Mouse (Mus musculus) CD8-positive naive resting alpha-beta T cell, adult 2 months (primary cell): ENCODE data around the gene Per2.
A peak's percentile ranks its signal among the peaks of the same experiment; 100 is the strongest.

Experiments used
- DNase-seq, 2 experiments: peaks; one replicate each; pipeline ENCODE4 v3.0.0; 2022; ENCODE audit warnings: low read depth in 2 of 2, low spot score in 2 of 2

Per2 gene

DNA sequence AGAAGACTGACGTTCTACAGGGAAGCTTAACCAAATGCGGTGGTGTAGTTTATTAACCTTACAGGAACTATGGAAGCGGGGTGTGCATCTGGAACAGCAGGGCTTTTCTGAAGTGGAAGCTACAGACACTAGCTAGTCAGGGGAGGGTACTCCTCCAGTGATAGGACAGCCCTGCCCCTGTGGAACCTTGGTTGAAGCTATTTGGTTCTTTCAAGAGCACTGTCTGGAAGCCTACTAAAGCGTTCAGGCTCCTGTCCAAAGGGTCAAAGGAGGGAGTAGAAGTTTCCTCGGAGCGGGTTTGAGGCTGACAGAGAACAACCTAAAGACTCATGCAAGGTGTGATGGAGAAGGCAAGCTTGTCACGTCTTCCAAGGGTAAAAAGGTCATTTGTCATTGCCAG, 945 bp upstream of the Per2 start:
- DNase-seq, result no peak

DNA sequence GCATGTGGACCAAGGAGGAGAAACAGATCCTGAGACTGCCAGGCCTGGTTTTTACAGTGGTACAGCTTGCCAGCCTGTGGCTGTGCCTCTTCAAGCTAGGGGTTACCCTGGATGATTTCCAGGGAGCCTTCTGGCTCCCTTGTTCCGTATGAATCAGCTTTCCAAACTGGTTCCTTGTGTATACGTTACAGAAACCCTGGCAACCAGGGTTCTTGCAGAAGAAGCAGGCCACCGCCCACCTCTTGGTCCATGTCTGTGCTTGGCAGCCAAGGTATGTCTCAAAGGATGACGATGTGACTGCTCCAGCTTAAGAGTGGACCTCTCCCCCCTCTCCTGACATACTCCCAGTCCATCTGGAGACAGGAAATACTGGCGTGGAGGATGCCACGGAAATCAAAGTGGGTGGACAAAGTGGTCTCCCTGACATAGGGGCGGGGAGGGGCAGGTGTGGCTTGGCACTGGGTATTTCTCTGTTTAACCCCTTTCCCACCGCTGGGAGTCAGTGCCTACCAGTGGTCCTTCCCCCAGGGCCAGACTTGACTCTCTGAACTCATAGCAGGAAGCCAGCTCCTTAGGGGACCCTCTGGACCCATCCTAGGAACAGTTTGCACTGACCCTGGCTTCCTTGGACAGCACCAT, 782 bp downstream of the Per2 start:
- peak in 1 of 2 experiments; percentile 9 for DNase-seq

DNA sequence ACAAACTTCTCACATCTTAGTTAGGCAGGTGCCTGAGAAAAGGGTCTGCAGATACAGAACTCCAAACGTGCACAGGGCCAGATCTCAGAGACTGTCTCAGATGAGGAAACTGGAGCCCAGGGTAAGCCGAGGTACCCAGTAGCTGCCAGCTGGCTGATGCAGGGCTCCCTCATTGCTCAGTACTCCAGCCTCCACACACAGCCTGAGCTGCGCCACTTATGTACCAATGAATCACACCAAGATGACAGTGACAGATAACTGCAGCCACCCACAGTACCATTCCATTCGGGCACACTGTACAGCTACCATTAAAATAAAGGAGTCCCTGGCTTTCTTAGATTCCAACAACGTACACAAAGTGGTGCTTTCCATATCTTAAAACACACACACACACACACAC, 1.4 kb downstream of the Per2 start:
- no peak for DNase-seq

DNA sequence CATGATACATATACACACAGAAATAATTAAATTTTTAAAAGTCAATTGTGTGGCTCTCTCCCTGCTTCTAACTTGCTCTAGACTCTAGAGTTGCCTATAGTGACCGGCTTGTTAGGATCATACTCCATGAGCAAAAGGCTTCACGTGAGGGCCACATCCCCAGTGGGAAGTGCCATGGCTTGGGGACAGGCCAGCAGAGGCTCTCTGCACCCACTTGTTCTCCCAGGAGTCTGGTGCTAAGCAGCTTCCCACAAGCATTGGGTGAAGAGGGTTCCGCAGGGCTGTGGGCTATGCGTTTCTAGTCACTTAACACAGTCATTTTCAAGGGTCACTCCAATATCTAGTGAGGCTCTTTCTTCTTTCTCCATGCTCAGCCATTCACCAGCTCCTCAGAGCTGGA, 2.0 kb downstream of the Per2 start:
- DNase-seq, result no peak

DNA sequence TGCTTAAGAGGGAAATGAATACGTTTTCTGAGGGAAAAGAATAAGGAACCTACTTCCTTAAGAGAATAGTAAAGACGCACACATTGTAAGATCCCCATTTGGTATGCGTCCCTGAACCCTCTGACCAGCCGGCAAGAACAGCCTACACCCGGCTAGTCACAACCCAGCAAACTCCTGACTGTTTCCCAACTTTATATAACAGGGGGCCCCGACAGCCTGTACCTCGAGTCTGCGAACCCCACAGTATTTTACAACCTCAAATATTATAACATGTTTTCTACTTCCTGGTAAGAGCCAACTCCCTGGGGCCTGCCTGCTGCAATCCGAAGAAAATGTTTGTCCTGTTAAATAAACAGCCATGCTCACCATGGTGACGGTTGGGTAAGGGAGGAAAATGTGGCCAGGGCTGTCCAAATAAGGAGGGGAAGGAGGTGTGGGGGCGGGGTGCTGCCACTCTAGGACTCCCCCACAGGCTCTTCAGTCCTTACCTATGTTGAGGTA, 2.8 kb downstream of the Per2 start:
- DNase-seq, result no peak

DNA sequence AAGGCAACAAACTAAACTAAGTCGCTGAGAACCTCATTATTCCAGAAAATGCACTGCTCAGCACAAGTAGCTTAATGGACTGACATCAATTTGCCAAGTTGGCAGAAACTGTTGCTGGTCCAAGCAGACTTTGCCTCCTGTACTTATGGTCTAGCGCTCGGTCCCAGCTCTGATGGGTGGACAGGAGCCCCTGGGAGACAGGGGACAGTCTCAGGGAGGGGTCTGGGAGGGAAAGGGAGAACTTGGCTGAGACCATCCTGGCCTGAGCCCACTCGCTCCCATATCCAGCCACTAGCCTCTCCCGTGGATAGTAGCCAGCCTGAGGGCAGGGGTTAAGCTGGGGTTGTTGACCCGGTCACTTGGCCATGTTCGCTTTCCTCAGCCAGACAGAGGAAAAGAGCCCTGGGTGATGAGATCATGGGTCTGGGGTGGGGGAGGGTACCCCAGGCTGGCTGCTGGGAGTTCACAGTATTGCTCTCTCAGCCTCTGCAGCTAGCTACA, 3.4 kb downstream of the Per2 start:
- no peak for DNase-seq

DNA sequence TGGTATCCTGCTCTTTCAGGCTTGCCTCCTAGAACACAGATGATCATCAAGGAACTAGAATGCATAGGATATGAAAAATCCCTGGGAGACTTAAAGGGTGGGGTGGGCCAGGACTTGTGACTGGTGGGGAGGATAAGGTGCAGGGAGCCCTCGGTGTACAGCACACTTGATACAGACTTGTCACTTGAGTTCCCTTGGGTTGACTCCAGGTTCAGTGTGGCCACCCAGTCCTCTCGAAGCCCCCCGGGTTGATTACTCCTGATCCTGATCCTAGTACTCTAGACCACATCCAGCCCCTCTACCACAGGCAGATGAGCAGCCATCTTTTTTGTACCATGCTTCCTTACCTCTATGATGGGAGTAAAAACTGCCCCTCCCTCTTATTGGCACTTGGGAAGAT, 4.2 kb downstream of the Per2 start:
- no peak for DNase-seq

DNA sequence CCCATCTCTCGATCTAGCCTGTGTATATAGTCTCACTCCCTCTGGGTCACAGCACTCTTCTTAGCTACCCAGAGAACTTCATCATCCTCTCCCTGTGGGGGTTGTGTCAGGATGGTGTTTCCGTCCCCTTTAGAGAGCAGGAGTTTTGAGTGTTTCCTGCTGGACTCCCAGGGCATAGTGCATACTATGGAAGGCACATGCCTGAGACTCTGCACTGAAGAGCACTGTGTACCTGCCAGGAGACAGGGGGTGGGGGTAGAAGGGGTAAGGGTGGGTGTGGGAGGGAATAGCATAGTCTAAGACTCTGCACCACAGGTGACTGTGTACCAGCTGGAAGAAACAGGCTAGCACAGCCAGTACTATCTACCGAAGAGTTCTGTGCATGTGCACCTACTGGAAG, 4.8 kb downstream of the Per2 start:
- no peak for DNase-seq

DNA sequence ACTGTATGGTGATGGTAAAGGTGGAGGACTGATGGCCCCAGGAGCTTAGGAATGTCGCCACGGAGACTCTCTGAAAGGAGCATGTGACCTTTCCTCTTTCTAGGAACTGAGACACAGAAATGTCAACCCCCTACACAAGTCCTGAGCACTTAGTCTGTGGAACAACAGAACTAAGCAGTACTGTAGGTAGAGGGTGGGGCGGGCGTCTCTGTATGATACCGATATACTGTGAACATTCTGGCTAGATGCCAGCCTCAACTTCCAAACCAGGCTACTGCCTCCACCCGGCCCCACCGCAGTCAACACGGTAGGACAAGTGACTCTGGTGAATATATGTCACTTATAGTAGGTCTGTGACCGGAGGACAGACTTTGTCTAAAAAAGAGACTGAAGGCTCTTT, 5.2 kb downstream of the Per2 start:
- no peak for DNase-seq

DNA sequence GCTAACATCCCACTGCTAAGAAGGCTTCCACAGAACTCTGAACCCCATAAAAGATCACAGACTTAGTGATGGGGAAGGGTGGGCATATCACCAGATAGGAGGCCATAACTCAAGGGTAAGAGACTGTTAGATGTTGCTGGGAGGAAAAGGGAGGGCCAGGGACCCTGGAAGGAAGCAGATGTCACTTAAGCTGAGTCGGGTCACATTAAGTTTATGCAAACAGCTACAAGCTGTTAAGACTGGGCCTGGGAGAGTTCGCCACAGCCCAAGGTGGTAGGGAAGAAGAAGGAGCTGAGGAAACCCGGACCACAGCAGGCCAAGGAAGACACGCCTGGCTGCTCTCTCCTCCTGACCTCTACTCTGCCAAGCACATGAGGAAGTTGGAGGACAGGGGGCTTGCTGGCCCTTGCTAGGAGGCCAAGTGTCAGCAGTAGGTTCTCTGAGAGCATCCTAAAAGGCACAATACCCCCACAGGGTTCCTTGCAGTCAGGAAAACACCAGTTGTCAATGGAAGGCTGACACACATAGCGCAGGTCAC, 7.5 kb downstream of the Per2 start:
- DNase-seq, result no peak

DNA sequence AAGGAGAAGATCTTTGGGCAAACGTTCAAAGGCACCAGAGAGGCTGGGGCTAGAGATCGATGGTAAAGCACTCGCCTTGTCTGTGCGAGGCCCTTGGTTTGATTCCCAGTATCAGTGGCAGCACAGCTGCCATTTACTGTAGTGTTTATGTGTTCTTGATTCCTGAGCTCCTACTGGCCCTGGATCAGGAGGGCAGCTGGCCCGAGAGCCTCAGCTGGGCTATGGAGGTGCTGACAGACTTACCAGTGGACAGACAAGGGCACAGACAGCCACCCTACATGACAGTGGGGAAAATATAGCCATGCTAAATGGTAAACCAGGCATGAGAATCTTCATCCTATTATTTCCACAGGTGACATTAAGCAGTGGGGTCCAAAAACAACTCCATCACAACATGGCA, 8.3 kb downstream of the Per2 start:
- no peak for DNase-seq

DNA sequence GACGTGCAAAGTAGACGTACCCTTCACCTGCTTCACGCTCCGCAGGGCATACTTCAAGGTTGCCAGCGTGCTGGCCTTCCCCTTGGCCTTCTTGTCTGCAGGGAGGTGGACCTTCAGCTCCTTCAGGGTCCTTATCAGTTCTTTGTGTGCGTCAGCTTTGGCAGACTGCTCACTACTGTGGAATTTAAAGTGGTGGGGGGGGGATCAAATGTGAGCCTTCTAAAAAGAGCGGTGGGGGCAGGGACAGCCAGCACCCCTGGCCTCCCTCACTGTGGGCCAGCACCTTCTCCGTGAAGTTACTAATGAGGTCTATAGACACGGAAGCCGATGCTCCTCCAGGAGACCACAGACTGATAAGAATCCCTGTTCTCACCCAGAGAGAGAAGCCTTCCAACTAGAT, 10.4 kb downstream of the Per2 start:
- no peak for DNase-seq

DNA sequence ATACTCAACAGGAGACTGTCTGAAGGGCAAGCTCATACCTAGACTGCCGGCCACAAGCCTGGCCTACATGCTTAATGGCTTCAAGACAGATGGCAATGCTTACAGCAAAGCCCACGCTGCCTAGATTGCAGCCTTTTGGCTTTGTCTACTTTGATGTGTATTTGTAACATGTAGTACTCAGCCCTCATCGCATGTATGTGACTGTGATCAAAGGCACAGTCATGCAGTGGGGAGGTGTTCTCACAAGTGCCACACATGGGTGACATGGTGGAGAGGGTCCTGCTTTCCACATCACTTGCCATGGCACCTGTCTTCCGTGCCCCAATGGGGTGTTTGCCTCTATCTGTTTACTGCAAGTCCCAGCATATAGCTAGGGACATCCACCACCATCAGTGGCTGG, 12.6 kb downstream of the Per2 start:
- DNase-seq, result no peak

DNA sequence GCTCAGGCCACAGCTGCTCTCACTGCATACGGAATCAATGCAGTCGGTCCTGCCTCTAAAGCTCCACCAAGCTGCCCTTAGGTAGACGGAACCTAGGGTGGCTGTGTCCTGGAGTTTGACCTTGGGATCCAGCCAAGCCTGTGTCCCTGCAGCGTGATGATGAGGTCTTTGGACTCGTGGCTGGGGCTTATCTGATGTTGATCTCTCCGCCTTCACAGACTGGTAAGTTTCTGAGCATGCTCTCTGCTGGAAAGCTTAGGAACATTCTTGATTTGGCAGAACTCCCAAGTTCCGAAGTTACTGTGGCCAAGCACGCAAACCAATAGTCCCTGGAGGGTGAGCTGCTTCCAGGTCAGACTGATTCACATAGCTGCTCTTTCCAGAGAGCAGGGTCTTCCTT, 13.1 kb downstream of the Per2 start:
- no peak for DNase-seq

DNA sequence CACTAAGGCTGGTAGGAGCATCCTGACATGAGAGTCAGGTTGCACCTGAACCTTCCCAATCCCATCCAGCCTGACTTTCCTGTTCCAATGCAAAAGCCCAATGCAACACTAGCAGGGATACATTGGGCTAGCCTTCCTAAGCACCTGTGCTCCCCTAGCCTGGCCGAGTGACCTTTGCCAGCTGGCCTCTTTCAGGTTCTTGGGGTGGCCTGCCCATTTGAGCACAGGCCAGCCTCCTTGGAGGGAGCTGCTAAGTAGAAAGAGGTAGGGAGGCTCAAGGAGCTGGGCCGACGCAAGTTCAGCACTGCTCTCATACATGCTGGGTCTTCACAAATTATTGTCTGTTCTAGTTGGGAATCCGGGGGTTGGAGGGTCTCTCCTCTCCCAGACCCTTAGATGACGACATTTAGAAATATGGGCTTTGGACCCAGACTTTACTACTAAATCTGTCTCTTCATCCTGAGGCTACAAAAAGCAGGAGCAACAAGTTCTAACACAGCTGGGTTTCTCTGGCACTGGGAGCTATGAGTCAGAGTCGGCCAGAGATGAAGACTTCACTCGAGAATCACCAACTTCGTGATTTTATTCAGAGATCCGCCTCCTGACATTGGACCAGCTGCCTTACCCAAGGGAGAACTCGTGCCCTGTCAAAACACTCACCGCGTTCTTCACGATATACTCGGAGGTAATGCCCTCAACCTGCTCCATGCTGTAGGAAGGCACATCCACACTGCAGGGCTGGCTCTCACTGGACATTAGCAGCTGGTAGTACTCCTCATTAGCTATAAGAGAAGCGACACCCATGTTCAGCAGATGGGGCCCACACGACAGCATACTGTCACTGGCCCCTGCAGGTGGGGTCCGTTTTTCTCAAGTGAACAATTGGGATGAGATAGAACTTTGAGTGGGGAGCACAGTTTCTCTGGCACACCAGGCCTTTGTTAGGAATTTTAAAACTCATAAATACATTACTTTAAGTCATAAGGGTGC, 14.0 kb downstream of the Per2 start:
- no peak for DNase-seq

DNA sequence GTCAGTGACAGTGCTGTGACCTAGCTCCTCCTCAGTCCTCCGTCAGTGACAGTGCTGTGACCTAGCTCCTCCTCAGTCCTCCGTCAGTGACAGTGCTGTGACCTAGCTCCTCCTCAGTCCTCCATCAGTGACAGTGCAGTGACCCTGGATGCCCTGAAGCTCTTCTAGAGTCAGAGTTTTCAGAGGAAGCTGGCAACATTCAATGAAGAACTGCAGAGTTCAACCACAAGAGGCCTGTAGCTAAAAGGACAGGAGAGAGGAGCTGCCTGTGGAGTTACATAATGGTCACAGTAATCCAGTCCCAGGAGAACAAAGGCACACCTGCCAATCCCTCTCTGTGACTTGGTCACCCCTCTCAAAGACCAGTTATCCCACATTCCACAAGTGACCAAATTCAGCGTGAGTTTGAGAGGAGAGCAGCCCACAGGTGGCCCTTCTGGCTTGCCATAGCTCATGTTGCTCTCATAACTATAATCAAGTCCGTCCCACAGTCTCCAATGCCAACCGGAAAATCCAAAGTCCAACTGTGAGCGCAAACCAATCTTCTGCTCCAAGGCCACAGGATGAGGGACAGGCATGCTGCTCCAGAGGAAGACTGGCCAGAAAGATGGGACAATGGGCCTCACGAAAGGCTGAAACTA, 16.7 kb downstream of the Per2 start:
- DNase-seq, result no peak

DNA sequence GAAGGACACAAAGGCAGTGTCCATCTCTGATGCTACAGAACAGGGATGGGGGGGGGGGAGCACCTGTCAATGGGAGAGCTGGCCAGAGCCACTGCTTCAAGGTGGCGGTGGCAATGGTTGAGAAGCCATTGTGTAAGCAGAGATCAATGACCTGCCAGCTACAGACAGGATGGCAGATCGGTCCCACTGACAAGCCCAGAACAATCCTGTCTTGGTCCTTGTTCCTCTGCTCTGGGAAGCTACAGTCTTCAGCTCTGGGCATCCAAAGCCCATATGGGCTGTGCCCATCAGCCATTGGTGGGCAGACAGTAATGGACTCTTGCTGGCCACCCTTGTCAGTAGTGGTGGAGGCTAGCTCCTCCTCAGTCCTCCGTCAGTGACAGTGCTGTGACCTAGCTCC, 17.3 kb downstream of the Per2 start:
- no peak for DNase-seq

DNA sequence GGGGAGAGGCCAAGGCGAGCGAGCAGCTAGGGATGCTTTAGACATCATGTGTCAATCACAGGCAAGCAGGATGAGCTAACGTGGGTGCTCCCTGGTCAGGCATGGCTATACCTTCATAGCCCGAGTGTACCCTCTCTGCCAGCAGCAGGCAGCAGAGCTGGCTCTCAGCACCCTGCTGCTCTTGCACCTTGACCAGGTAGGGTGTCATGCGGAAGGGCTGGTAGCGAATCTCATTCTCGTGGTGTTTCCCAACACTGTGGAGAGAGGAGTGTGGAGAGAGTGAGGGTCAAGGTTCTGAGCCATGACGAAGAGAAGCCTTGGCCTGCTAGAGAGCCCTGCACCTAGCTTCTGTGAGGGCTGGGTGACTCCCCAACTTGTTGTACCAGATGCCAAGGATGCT, 19.3 kb downstream of the Per2 start:
- DNase-seq, result no peak

DNA sequence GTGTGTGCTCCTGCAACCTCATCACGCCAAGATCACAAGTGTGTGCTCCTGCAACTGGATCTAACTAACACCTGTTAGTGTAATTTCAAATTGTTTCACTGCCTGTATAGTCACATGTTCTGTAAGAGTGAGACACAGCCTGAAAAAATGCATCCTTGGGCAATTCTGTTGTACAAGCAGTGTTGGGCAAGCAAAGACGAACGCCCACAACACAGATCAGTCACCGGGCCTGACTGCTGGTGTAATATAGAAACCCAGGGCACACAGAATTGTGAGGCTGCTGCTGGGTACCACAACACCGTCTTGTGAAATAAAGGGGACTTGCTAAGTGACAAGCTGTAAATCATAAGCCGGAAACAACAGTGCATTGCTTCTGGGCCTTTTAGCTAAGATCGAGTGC, 21.6 kb downstream of the Per2 start:
- DNase-seq, result no peak

DNA sequence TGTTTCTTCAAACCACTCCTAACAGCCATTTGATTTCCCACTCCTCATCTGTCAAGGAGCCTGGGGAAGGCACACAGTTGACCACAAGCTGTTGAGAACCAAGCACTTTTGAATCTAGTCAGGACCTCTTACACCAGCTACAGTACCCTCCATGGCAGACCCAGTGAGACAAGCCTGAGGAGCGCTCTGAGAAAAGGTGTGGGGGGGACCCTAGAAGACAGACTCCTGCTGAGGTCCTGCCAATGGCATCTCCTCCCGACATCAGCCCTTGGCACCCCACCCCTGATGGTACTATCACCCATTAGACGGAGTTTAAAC, 22.1 kb downstream of the Per2 start:
- no peak for DNase-seq

DNA sequence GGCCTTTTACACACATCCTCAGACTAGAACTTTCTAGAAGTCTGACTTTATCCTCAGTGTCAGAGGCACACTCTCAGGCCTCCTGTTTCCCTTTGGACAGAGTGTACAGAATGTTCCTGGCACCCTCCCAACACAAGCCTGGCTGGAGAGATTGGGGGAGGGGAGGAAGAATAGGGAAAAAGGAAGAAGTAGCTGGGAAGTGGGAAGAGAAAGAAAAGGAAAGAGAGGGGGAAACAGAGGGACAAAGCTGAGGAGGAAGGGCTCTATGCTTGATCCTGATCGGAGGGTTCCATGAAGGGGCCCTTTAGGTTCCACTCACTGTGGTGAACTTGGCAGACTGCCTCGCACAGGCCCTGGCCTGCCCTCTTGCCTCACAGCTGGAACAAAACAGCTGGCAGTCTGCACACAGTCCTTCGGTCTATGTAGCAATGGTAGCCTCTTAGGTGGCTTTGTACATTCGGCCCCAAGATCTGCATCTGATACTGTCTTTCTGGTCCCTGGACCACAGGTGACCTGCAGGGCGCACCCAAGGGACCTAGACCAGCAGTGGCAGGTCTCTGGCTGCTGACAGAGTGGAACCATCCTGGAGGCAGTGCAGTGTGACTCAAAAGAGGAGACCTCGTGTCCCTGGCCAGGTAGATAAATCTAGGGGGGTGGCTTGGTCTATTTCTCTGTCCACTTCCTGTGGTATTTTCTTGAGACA, 22.6 kb downstream of the Per2 start:
- DNase-seq, result no peak
